Mouse (Mus musculus) spleen, embryonic (tissue): ENCODE data around the gene Serhl.

ENCODE experiments used
- CTCF ChIA-PET: fragments of 350-600 bp; sonication (Branson Sonifier 250); formaldehyde crosslinking; loops from one replicate; lab custom pipeline; 2022; lab: Charles Lee

The Serhl gene

GRCm38 (mm10) chr15:83160561-83160960, 71.3 kb downstream of the Serhl start:
- CTCF ChIA-PET: no interaction called here

- CTCF ChIA-PET: no interaction called here
Observed at GRCm38 (mm10) chr15:83161062-83161748, 71.9 kb downstream of the Serhl start.

GRCm38 (mm10) chr15:83162001-83162400, 72.7 kb downstream of the Serhl start:
- CTCF ChIA-PET: no interaction called here

- CTCF ChIA-PET: no interaction called here
Observed at GRCm38 (mm10) chr15:83162818-83163485, 73.6 kb downstream of the Serhl start.

DNA sequence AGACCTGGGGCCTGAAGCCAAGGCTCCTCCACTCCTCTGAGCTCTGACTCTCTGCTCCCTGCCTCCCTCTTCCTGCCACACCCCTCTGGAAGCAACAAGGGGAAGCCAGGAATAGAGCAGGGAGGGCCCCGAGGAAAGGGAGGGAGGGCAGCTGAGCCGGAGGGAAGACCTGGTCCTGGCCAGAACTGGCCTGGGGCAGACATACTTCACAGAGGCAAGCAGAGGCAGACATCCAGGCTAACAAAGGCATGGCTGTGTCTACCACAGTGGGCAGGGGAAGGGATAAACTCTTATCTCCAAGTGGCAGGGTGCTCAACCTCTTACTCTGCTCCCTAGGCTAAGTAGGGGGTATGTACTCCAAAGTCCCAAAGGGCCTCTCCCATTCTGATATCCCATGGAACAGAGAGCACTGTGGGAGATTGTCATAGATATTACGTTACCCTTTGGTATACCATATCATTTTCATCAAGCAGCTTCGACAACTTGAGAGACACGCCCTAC, 75.7 kb downstream of the Serhl start:
- CTCF ChIA-PET: no interaction called here

GRCm38 (mm10) chr15:83165526-83166315, 76.4 kb downstream of the Serhl start:
- CTCF ChIA-PET: no interaction called here
